Mouse (Mus musculus) lung, embryonic 16.5 days (tissue): ENCODE measurements around the gene Caap1. TPM values are rescaled to one million over a fixed set of nuclear protein-coding genes. Genes with fewer than 3 reads are reported as not detected.
A peak's percentile ranks its signal among the peaks of the same experiment; 100 is the strongest.

Experiments
- ATAC-seq: fragments of 200-750 bp; cut with Nextera tagmentation; 2 replicates; pipeline ENCODE4 v1.8.0; 2017; ENCODE audit warnings: low read depth, mild to moderate bottlenecking, moderate library complexity
- H3K27ac ChIP-seq: fragments of 300-500 bp; sonication (generic); 2 replicates; pipeline ENCODE4 v1.5.1; 2014; ENCODE audit warnings: mild to moderate bottlenecking, control low read depth, low read length
- H3K27me3 ChIP-seq: fragments of 300-500 bp; sonication (generic); 2 replicates; pipeline ENCODE4 v1.6.1; 2014; ENCODE audit warnings: low read depth, low read length, mixed read lengths; ENCODE audit not compliant: control insufficient read depth, insufficient read depth
- H3K36me3 ChIP-seq: fragments of 300-500 bp; sonication (generic); 2 replicates; pipeline ENCODE4 v1.6.1; 2014; ENCODE audit warnings: low read length; ENCODE audit not compliant: control insufficient read depth, insufficient read depth
- H3K4me1 ChIP-seq: fragments of 300-500 bp; sonication (generic); replicated peaks from 2 replicates; pipeline ENCODE4 v1.6.1; 2014; ENCODE audit warnings: low read length, mixed read lengths; ENCODE audit not compliant: control insufficient read depth, insufficient read depth
- H3K4me2 ChIP-seq: fragments of 300-500 bp; sonication (generic); 2 replicates; pipeline ENCODE4 v1.6.1; 2014; ENCODE audit warnings: low read depth, low read length, control low read depth
- H3K4me3 ChIP-seq: fragments of 300-500 bp; sonication (generic); 2 replicates; pipeline ENCODE4 v1.5.1; 2014; ENCODE audit warnings: mild to moderate bottlenecking, low read length, control low read depth
- H3K9ac ChIP-seq: fragments of 300-500 bp; sonication (generic); 2 replicates; pipeline ENCODE4 v1.6.1; 2014; ENCODE audit warnings: low read length, control low read depth
- H3K9me3 ChIP-seq: fragments of 300-500 bp; sonication (generic); 2 replicates; pipeline ENCODE4 v1.6.1; 2016; ENCODE audit warnings: low read length; ENCODE audit not compliant: control insufficient read depth
- WGBS: fragments of 180-500 bp; shearing (Covaris S2); extraction: QIAGEN DNeasy Blood & Tissue Kit; methylation state at CpG from one replicate; pipeline ENCODE4 v1.1.7; 2014; 5-methylcytosine and 5-hydroxymethylcytosine counted together
- polyA plus RNA-seq: library from polyadenylated mRNA; unstranded; fragments of >200 nt; fragmentation: Nextera tagmentation; extraction: Ambion mirVana; gene quantifications from 2 replicates; pipeline ENCODE4 v1.2.1, GENCODE M21; 2015

Caap1 gene
- polyA plus RNA-seq, 1 experiment from 2014 or later = 16.9 TPM

DNA sequence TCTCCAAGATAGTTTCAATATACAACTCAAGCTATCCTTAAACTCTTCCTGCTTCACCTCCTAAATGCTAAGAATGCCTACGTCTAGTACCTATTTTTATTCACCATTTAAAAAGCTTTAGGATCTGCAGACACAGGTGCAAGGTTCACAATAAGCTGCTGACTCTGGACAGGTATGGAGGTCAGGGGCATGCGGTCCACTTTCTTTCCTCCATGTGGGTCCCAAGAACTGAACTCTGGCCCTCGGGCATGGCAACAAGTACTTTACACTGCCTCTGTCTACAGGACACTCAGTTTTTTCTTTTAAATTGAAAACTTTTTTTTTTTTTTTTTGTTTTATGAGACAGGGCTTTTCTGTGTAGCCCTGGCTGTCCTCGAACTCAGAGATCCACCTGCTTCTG, 16.1 kb upstream of the Caap1 start:
- H3K27ac ChIP-seq = no peak overlapping the region
- H3K4me1 ChIP-seq = no peaks in the 10 kb centered on the region
- H3K36me3 ChIP-seq = peaks cover 12% of the 10 kb centered on the region
- no peaks in the 10 kb centered on the region for H3K27me3 ChIP-seq
- 93% methylated on average over 4 of the region's 4 CpGs for WGBS
- no peak overlapping the region for H3K9ac ChIP-seq
- H3K4me3 ChIP-seq = no peak overlapping the region
- H3K9me3 ChIP-seq = no peaks in the 10 kb centered on the region
- ATAC-seq = no peak
- H3K4me2 ChIP-seq = no peak overlapping the region

- Histone ChIP-seq H3K27ac (no peak overlapping the region), H3K4me1 (no peaks in the 10 kb centered on the region), H3K36me3 (peaks cover 2% of the 10 kb centered on the region), H3K4me2 (no peak overlapping the region), H3K9me3 (no peaks in the 10 kb centered on the region), H3K4me3 (no peak overlapping the region), H3K9ac (no peak overlapping the region), H3K27me3 (no peaks in the 10 kb centered on the region)
- no peak for ATAC-seq
Measured at GRCm38 (mm10) chr4:94564297-94564696, 7.7 kb upstream of the Caap1 start.

- Histone ChIP-seq H3K36me3 (no peaks in the 10 kb centered on the region; the same call in 1 of the 2 replicates), H3K27me3 (no peaks in the 10 kb centered on the region), H3K9me3 (no peaks in the 10 kb centered on the region), H3K4me2 (no peak overlapping the region), H3K9ac (no peak overlapping the region), H3K4me3 (no peak overlapping the region), H3K4me1 (no peaks in the 10 kb centered on the region), H3K27ac (no peak overlapping the region)
- WGBS = 61% methylated on average over 7 of the region's 7 CpGs
- no peak for ATAC-seq
Measured at GRCm38 (mm10) chr4:94561954-94562648, 5.5 kb upstream of the Caap1 start.

DNA sequence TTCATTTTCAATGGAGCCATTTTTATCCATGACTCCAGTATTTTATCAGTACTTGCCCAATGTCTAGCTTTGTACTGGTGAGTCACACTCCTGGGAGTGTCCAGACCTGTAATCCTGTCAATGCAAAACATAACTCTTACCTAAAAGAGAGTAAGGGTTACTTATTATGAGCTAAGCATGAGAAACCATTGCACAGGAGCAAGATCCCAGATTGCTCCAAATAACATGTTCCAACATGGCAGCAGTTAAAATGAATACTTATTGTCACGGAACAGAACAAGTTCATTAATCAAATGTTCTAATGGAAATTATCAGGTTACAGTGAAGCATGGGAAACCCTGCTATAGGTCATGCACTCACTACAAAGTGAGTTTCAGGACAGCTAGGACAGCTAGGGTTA, 3.7 kb upstream of the Caap1 start:
- Histone ChIP-seq H3K27ac (no peak overlapping the region), H3K27me3 (no peaks in the 10 kb centered on the region), H3K4me3 (no peak overlapping the region), H3K9ac (no peak overlapping the region), H3K9me3 (no peaks in the 10 kb centered on the region), H3K4me1 (peaks cover 5% of the 10 kb centered on the region), H3K4me2 (no peak overlapping the region), H3K36me3 (no peaks in the 10 kb centered on the region)
- 63% methylated on average over 1 of the region's 1 CpGs for WGBS
- no peak for ATAC-seq

- H3K27ac ChIP-seq = no peak overlapping the region
- H3K9me3 ChIP-seq = no peaks in the 10 kb centered on the region
- H3K4me1 ChIP-seq = peaks cover 9% of the 10 kb centered on the region
- 46% methylated on average over 2 of the region's 2 CpGs for WGBS
- no peak overlapping the region for H3K4me3 ChIP-seq
- no peak for ATAC-seq
- H3K27me3 ChIP-seq = no peaks in the 10 kb centered on the region
- H3K36me3 ChIP-seq = no peaks in the 10 kb centered on the region
- H3K9ac ChIP-seq = no peak overlapping the region
- no peak overlapping the region for H3K4me2 ChIP-seq
Measured at GRCm38 (mm10) chr4:94559266-94559665, 2.7 kb upstream of the Caap1 start.

DNA sequence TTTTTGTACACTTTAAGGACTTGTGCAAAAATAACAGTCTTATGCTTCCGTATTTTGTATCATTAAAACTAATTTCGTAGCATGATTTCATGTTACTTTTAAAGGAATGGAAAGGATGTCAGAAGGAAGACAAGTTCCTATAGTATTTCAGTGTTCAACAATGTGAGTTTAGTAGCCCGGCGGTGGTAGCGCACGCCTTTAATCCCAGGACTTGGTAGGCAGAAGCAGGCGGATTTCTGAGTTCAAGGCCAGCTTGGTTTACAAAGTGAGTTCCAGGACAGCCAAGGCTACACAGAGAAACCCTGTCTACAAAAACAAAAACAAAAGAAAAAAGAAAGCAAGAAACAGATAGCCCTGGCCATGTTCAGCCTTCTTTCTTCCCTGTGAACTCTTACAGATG, 549 bp upstream of the Caap1 start:
- no peaks in the 10 kb centered on the region for H3K36me3 ChIP-seq
- peak overlapping the region; percentile 31 for H3K4me2 ChIP-seq
- no peaks in the 10 kb centered on the region for H3K9me3 ChIP-seq
- no peak overlapping the region for H3K9ac ChIP-seq
- no peak overlapping the region for H3K4me3 ChIP-seq
- no peak; the same call in 1 of the 2 replicates for ATAC-seq
- 69% methylated on average over 7 of the region's 7 CpGs for WGBS
- peaks cover 9% of the 10 kb centered on the region for H3K4me1 ChIP-seq
- no peak overlapping the region for H3K27ac ChIP-seq
- no peaks in the 10 kb centered on the region for H3K27me3 ChIP-seq

DNA sequence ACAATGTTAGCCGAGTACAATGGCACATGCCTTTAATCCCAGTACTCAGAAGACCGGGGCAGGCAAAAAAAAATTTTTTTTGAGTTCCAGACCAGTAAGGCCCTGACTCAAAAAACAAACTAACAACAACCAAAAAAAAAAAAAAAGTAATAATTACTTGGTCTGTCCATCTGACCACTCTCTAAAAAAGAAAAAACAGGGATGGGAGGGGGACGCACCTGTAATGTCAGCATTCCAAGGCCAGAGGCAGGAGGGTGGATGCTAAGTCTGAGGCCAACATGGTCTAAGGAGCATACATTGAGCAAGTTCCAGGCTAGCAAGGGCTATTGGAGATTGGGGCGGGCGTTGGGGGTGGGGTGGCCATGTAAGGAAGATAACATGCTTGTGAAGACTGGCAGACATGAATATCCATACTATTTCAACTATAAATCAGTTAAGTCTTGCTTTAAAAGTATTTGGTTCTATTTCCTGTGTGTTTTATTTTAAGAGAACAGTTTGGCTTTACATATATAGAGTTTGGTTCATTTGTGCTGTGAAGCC, 1.6 kb downstream of the Caap1 start:
- no peak for ATAC-seq
- Histone ChIP-seq H3K9me3 (no peaks in the 10 kb centered on the region), H3K4me2 (peak overlapping the region; percentile 17; the same call in 1 of the 2 replicates), H3K4me3 (peak overlapping the region; percentile 6; the same call in 1 of the 2 replicates), H3K4me1 (peaks cover 9% of the 10 kb centered on the region), H3K27ac (no peak overlapping the region), H3K36me3 (no peaks in the 10 kb centered on the region), H3K9ac (no peak overlapping the region), H3K27me3 (no peaks in the 10 kb centered on the region)
- 88% methylated on average over 5 of the region's 5 CpGs for WGBS

DNA sequence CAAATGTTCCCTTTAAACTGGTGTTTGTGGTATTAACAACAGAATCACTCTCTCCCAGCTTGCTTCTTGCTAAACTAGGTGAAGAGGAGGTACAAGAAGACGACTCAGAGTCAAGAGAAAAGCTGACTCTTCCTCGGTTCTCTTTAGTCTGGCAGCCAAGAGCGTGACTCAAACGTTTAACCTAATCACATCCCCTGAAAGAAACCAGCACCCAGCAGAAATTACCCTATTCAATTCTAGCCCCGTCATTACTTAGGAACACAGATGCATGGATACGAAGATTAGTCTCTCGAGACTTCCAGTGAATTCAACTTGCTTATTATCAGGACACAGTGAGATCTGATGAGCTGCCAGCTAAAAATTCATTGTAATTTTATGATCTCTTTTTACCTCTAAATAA, 12.3 kb downstream of the Caap1 start:
- Histone ChIP-seq H3K4me1 (no peaks in the 10 kb centered on the region), H3K4me3 (no peak overlapping the region), H3K27ac (no peak overlapping the region), H3K27me3 (no peaks in the 10 kb centered on the region), H3K4me2 (no peak overlapping the region), H3K9ac (no peak overlapping the region), H3K36me3 (peaks cover 9% of the 10 kb centered on the region; the same call in 1 of the 2 replicates), H3K9me3 (no peaks in the 10 kb centered on the region)
- ATAC-seq = no peak
- 81% methylated on average over 7 of the region's 7 CpGs for WGBS

GRCm38 (mm10) chr4:94543041-94543440, 13.6 kb downstream of the Caap1 start:
- no peak overlapping the region for H3K27ac ChIP-seq
- H3K4me3 ChIP-seq = no peak overlapping the region
- no peaks in the 10 kb centered on the region for H3K4me1 ChIP-seq
- no peaks in the 10 kb centered on the region for H3K27me3 ChIP-seq
- H3K36me3 ChIP-seq = peaks cover 7% of the 10 kb centered on the region; the same call in 1 of the 2 replicates
- no peak overlapping the region for H3K9ac ChIP-seq
- H3K4me2 ChIP-seq = no peak overlapping the region
- ATAC-seq = no peak
- 82% methylated on average over 4 of the region's 4 CpGs for WGBS
- no peaks in the 10 kb centered on the region for H3K9me3 ChIP-seq
